Mouse (Mus musculus): ENCODE measurements at regions not wholly inside any gene's neighbourhood (a gene's known extent, or its start where the extent isn't known, plus 50 kb on each side); places are given as distances from the start of the nearest gene placed in this dataset.

- DNase-seq, result no peak
Observed at GRCm38 (mm10) chr3:18670203-18670700, 722.0 kb downstream of the Cypt12 start.

GRCm38 (mm10) chr3:18671681-18672080 lies 723.5 kb downstream of the Cypt12 start:
- DNase-seq, result no peak

- no peak for DNase-seq
Observed at GRCm38 (mm10) chr3:18683346-18684101, 735.3 kb downstream of the Cypt12 start.

- DNase-seq, result no peak
Observed at GRCm38 (mm10) chr3:18695113-18695792, 747.0 kb downstream of the Cypt12 start.

GRCm38 (mm10) chr3:18696981-18697660 lies 748.9 kb downstream of the Cypt12 start:
- no peak for DNase-seq

GRCm38 (mm10) chr3:18698106-18698505 lies 749.9 kb downstream of the Cypt12 start:
- no peak for DNase-seq

- DNase-seq, result no peak
Observed at GRCm38 (mm10) chr3:18705165-18705564, 757.0 kb downstream of the Cypt12 start.

GRCm38 (mm10) chr3:18705756-18706155 lies 757.5 kb downstream of the Cypt12 start:
- DNase-seq, result no peak

GRCm38 (mm10) chr3:18706356-18706755 lies 758.1 kb downstream of the Cypt12 start:
- no peak for DNase-seq

GRCm38 (mm10) chr3:18707730-18708129 lies 759.5 kb downstream of the Cypt12 start:
- no peak for DNase-seq

- no peak for DNase-seq
Observed at GRCm38 (mm10) chr3:18711661-18712060, 763.5 kb downstream of the Cypt12 start.

- DNase-seq, result no peak
Observed at GRCm38 (mm10) chr3:18713986-18714385, 765.8 kb downstream of the Cypt12 start.

- no peak for DNase-seq
Observed at GRCm38 (mm10) chr3:18714968-18715630, 766.9 kb downstream of the Cypt12 start.

- DNase-seq, result no peak
Observed at GRCm38 (mm10) chr3:18715776-18716175, 767.6 kb downstream of the Cypt12 start.

- DNase-seq, result no peak
Observed at GRCm38 (mm10) chr3:18725507-18725906, 777.3 kb downstream of the Cypt12 start.

- no peak for DNase-seq
Observed at GRCm38 (mm10) chr3:18731251-18731650, 783.0 kb downstream of the Cypt12 start.

GRCm38 (mm10) chr3:18731674-18732073 lies 783.5 kb downstream of the Cypt12 start:
- no peak for DNase-seq

- no peak for DNase-seq
Observed at GRCm38 (mm10) chr3:18733540-18733939, 785.3 kb downstream of the Cypt12 start.

- DNase-seq, result no peak
Observed at GRCm38 (mm10) chr3:18738946-18739345, 790.7 kb downstream of the Cypt12 start.

GRCm38 (mm10) chr3:18740344-18740743 lies 792.1 kb downstream of the Cypt12 start:
- no peak for DNase-seq

- no peak for DNase-seq
Observed at GRCm38 (mm10) chr3:18743474-18743873, 795.3 kb downstream of the Cypt12 start.

GRCm38 (mm10) chr3:18744216-18744615 lies 796.0 kb downstream of the Cypt12 start:
- DNase-seq, result no peak

- DNase-seq, result no peak
Observed at GRCm38 (mm10) chr3:18746206-18746605, 798.0 kb downstream of the Cypt12 start.
